Mouse (Mus musculus) lung, adult 2 months (tissue): ENCODE measurements around the gene Trim39. TPM values are rescaled to one million over a fixed set of nuclear protein-coding genes. Genes with fewer than 3 reads are reported as not detected.

Experiments used
- DNase-seq: peaks from one replicate; pipeline ENCODE4 v3.0.0; 2022
- H3K4me1 ChIP-seq: fragments of 200-500 bp; 2 replicates; pipeline ENCODE4 v1.6.1; 2011; ENCODE audit warnings: low read length; ENCODE audit not compliant: control insufficient read depth, insufficient read depth
- H3K4me3 ChIP-seq: fragments of 200-500 bp; replicated peaks from 2 replicates; pipeline ENCODE3; 2011; ENCODE audit warnings: low read depth, mild to moderate bottlenecking, control low read depth, low read length; ENCODE audit errors: extremely low read depth
- CTCF ChIP-seq: fragments of 200-500 bp; IDR thresholded peaks from 2 replicates; pipeline ENCODE4 v1.5.1; 2011; ENCODE audit warnings: mild to moderate bottlenecking, low read length, control low read depth; ENCODE audit not compliant: insufficient read depth
- POLR2A ChIP-seq: fragments of 200-500 bp; IDR thresholded peaks from 2 replicates; pipeline ENCODE4 v1.6.1; 2011; ENCODE audit warnings: low read depth, mild to moderate bottlenecking, control low read depth, low read length, borderline replicate concordance; ENCODE audit errors: extremely low read depth
- WGBS: fragments of 180-500 bp; shearing (Covaris S2); methylation state at CpG from one replicate; pipeline ENCODE4 v1.1.7; 2018; 5-methylcytosine and 5-hydroxymethylcytosine counted together
- polyA plus RNA-seq: library from polyadenylated mRNA; depleted of rRNA; stranded (reverse); fragments of >200 nt; gene quantifications from 2 replicates; pipeline ENCODE4 v1.2.3, GENCODE M21; 2012; rRNA removed

Gene Trim39
- polyA plus RNA-seq, 1 experiment, result 15.6 TPM

DNA sequence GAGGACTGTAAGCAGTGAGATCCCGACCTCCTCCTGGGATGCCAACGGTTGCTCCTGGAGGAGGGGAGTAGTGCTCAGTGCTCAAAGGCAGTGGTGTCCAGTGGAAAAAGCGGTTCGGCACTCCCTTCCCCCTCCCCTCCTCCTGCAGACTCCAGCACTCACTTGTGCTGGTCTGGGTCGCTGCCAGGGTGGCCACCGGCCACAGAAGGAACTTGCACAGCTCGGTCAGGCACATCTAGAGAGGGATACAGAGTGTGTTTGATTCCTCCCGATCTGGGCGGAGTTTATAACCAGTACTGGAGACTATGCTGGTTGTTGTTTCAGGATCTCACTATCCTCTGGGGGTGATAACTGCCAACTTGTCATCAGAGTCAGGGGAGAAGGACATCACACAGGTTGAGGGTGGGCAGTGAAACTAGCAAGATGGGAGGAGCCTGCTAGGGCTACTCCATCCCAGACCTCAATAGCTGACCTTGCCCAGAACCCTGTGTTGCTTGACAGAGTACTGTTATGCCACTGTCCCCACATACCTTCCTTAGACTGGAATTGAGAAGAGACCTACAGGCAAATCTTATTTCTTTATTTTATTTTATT is 46.7 kb downstream of the Trim39 start:
- 10% methylated on average over 9 of the region's 9 CpGs for WGBS
- Histone ChIP-seq H3K4me1 (no peaks in the 10 kb centered on the region), H3K4me3 (no peak overlapping the region)
- no peak for TF ChIP-seq CTCF
- TF ChIP-seq POLR2A, result no peak
- no peak for DNase-seq

DNA sequence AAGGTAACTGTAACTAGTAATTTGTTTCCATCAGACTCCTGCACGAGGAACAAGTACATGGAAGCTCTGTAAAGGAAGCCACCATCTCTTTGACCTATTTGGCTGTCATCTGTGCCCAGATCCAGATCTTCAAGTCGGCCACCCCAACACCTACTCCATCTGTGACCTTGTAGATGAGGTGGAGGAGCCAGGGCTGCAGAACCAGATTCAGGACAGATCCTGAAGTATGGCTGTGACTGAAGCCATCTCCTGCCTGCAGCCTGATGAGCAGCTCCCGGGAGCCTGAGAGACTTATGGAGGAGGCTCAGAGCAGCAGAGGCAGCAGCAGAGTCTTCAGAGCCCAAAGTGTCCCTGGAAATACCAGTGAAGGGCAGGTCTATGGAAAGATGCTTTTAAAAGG is 47.6 kb downstream of the Trim39 start:
- H3K4me3 ChIP-seq, result no peak overlapping the region
- no peak for TF ChIP-seq CTCF
- no peak for TF ChIP-seq POLR2A
- no peak for DNase-seq
- H3K4me1 ChIP-seq, result no peaks in the 10 kb centered on the region
- 40% methylated on average over 3 of the region's 3 CpGs for WGBS

GRCm38 (mm10) chr17:36218594-36219155 is 53.4 kb downstream of the Trim39 start:
- H3K4me3 ChIP-seq, result no peak overlapping the region
- DNase-seq, result no peak
- no peaks in the 10 kb centered on the region for H3K4me1 ChIP-seq
- 50% methylated on average over 5 of the region's 5 CpGs for WGBS
- TF ChIP-seq CTCF (no peak), POLR2A (no peak)

DNA sequence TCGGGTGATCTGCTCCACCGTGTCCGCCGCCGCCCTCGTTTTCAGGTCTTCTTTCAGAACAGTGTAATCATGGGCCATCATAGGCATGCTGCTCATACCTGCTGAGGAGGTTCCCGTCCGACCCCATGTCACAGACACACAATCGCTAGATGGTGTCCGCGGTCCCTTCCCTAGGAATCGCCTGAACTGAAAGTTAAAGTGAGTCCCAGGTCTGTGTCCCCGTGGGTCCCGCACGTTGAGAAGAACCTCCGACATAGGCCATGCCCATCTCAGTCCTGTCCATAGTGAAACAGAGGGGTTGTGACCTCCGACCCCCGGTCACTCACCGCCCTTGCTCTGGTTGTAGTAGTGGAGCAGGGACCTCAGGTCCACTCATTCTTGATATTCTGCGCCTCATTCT is 56.5 kb downstream of the Trim39 start:
- Histone ChIP-seq H3K4me3 (no peak overlapping the region), H3K4me1 (no peaks in the 10 kb centered on the region)
- WGBS, result 5% methylated on average over 20 of the region's 20 CpGs
- DNase-seq, result no peak
- TF ChIP-seq CTCF (no peak), POLR2A (no peak)

Other genes starting within 250 kb of the Trim39 start
- gene H2-T23, start 239.4 kb downstream of the Trim39 start, polyA plus RNA-seq, result 180 and 232 TPM in 2 replicates
- gene H2-T22, start 229.5 kb downstream of the Trim39 start, polyA plus RNA-seq, result 53.9 and 55.1 TPM in 2 replicates
- not detected in 2 replicates for gene Gm6034, start 229.3 kb downstream of the Trim39 start, polyA plus RNA-seq
- gene Gm11127, start 213.9 kb downstream of the Trim39 start, polyA plus RNA-seq, result not detected in 2 replicates
- 0.22 and 0.29 TPM in 2 replicates for gene Gm19684, start 150.6 kb downstream of the Trim39 start, polyA plus RNA-seq
- gene Gm7030, start 142.8 kb downstream of the Trim39 start, polyA plus RNA-seq, result not detected in 2 replicates
- gene Gm8909, start 103.7 kb downstream of the Trim39 start, polyA plus RNA-seq, result 0.62 and 1.2 TPM in 2 replicates
- 0.05 TPM in 1 of 2 replicates, not detected in the other for gene H2-T3, start 82.0 kb downstream of the Trim39 start, polyA plus RNA-seq
- 67.6 and 80.1 TPM in 2 replicates for gene Rpp21, start 14.2 kb downstream of the Trim39 start, polyA plus RNA-seq
- not detected in 2 replicates for gene H2-M10.2, start 14.2 kb upstream of the Trim39 start, polyA plus RNA-seq
- gene H2-M10.1, start 53.9 kb upstream of the Trim39 start, polyA plus RNA-seq, result not detected in 2 replicates
- gene H2-M10.3, start 96.2 kb upstream of the Trim39 start, polyA plus RNA-seq, result not detected in 2 replicates
- gene H2-M10.4, start 190.1 kb upstream of the Trim39 start, polyA plus RNA-seq, result not detected in 2 replicates